Mouse (Mus musculus) forebrain, embryonic 12.5 days (tissue): ENCODE results near the gene Tspan5. TPM values are rescaled to one million over a fixed set of nuclear protein-coding genes. Genes with fewer than 3 reads are reported as not detected.

Experiments used
- ATAC-seq: fragments of 200-750 bp; cut with Nextera tagmentation; 2 replicates; pipeline ENCODE4 v1.8.0; 2017; ENCODE audit warnings: moderate TSS enrichment; ENCODE audit not compliant: low FRiP score
- H3K27ac ChIP-seq: fragments of 300-500 bp; sonication (generic); 2 replicates; pipeline ENCODE4 v1.5.1; 2016; ENCODE audit warnings: mild to moderate bottlenecking
- H3K27me3 ChIP-seq: fragments of 300-500 bp; sonication (generic); 2 replicates; pipeline ENCODE4 v1.6.1; 2016; ENCODE audit warnings: mild to moderate bottlenecking
- H3K36me3 ChIP-seq: fragments of 300-500 bp; sonication (generic); replicated peaks from 2 replicates; pipeline ENCODE4 v1.6.1; 2016; ENCODE audit warnings: mild to moderate bottlenecking
- H3K4me1 ChIP-seq: fragments of 300-500 bp; sonication (generic); 2 replicates; pipeline ENCODE4 v1.6.1; 2016
- H3K4me2 ChIP-seq: fragments of 300-500 bp; sonication (generic); 2 replicates; pipeline ENCODE4 v1.6.1; 2016; ENCODE audit warnings: mild to moderate bottlenecking, moderate library complexity
- H3K4me3 ChIP-seq: fragments of 300-500 bp; sonication (generic); replicated peaks from 2 replicates; pipeline ENCODE4 v1.5.1; 2016; ENCODE audit warnings: mild to moderate bottlenecking
- H3K9ac ChIP-seq: fragments of 300-500 bp; sonication (generic); 2 replicates; pipeline ENCODE4 v1.6.1; 2016; ENCODE audit warnings: mild to moderate bottlenecking
- H3K9me3 ChIP-seq: fragments of 300-500 bp; sonication (generic); 2 replicates; pipeline ENCODE4 v1.6.1; 2016
- whole genome bisulfite sequencing: fragments of 180-500 bp; shearing (Covaris S2); methylation state at CpG from one replicate; pipeline ENCODE4 v1.1.7; 2016; 5-methylcytosine and 5-hydroxymethylcytosine counted together
- polyA plus RNA-seq: library from polyadenylated mRNA; unstranded; fragments of >200 nt; fragmentation: Nextera tagmentation; extraction: Ambion mirVana; gene quantifications from 2 replicates; pipeline ENCODE4 v1.2.1, GENCODE M21; 2016

Tspan5 gene
- polyA plus RNA-seq, 1 experiment from 2014 or later: 62.4 TPM

DNA sequence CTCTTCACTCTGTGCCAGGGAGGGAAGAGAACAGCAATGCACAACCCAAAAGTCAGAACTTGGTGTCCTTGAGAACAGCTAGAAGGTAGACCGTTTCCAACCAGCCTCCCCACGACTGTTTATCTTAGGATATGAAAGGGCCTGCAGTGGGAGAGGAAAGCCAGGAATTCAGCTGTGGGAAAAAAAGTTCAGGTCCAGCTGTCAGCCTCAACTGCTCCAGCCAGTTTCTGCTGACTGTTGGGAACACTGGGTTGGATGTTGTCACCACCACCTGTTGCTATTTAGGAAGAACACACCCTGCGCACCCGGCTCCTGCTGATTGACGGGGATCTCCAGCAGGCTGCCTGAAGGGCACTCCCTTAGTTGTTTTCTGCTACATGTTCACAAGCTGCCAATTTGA, 19.8 kb upstream of the Tspan5 start:
- H3K4me3 ChIP-seq: no peak overlapping the region
- no peak overlapping the region for H3K4me2 ChIP-seq
- H3K9me3 ChIP-seq: no peaks in the 10 kb centered on the region
- WGBS: 90% methylated on average over 5 of the region's 5 CpGs
- H3K27ac ChIP-seq: no peak overlapping the region
- H3K4me1 ChIP-seq: no peaks in the 10 kb centered on the region
- H3K9ac ChIP-seq: no peak overlapping the region
- no peaks in the 10 kb centered on the region for H3K36me3 ChIP-seq
- no peaks in the 10 kb centered on the region for H3K27me3 ChIP-seq
- ATAC-seq: no peak

DNA sequence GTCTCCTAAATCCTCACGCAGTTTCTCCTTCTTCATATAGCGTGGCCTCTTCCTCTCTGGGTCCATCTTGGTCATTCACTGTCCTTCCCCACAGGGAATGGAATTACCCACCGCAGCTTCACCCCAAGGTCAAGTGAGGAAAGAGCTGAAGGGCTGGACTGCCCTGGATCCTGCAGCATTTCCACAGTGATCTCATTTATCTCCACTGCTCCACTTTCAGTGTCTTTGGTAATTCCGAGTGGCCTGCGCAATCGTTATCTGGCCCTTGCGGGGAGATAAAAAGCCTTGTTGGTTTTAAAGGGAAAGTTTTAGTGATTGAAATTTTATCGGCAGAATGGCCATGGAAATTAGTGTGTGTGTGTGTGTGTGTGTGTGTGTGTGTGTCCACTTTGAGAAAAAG, 14.4 kb upstream of the Tspan5 start:
- H3K36me3 ChIP-seq: no peaks in the 10 kb centered on the region
- H3K4me3 ChIP-seq: no peak overlapping the region
- H3K4me2 ChIP-seq: no peak overlapping the region
- H3K27ac ChIP-seq: no peak overlapping the region
- no peaks in the 10 kb centered on the region for H3K27me3 ChIP-seq
- no peak overlapping the region for H3K9ac ChIP-seq
- H3K4me1 ChIP-seq: no peaks in the 10 kb centered on the region
- WGBS: 83% methylated on average over 8 of the region's 8 CpGs
- H3K9me3 ChIP-seq: no peaks in the 10 kb centered on the region
- ATAC-seq: no peak

DNA sequence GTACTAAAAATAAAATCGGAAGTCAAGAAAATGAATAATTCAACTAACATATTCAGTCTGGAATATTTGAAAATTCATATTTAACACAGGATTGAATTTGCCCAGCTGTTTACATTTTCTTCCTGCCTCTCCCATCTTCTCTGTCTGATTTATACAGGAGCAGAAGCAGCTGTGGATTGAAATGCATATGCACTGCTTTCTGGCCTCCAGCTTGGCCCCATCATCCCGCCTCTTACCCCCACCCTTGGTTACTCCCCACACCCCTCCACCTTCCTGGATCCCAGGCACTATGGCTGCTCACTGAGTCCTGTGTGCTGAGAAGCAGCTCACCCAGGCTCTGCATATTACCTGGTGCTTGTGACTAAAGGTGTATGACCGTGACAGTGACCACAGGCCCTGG, 13.2 kb upstream of the Tspan5 start:
- Histone ChIP-seq H3K36me3 (no peaks in the 10 kb centered on the region), H3K4me1 (no peaks in the 10 kb centered on the region), H3K4me3 (no peak overlapping the region), H3K4me2 (no peak overlapping the region), H3K27ac (no peak overlapping the region), H3K9ac (no peak overlapping the region), H3K9me3 (no peaks in the 10 kb centered on the region), H3K27me3 (no peaks in the 10 kb centered on the region)
- WGBS: 84% methylated on average over 3 of the region's 3 CpGs
- no peak for ATAC-seq

DNA sequence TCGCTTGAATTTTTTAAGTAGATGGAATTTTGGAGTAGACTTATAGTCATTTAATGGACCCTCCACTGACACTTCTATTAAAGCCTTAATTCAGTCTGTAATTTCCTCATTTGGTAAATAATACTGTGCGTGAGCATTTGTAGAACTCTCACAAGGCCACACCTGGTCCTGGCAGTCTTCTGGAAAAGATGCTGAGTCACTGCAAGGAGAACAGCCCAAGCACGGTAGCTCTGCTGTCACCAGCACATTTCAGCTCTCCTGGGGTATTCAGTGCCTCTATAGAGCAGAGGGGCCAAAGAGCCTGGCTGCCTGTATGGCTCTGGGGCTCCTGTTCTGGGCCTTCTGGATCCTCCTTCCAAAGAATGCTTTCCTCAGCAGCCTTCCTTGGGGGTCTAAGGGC, 11.2 kb upstream of the Tspan5 start:
- no peaks in the 10 kb centered on the region for H3K4me1 ChIP-seq
- H3K9me3 ChIP-seq: no peaks in the 10 kb centered on the region
- H3K27ac ChIP-seq: no peak overlapping the region
- ATAC-seq: no peak
- no peak overlapping the region for H3K4me2 ChIP-seq
- H3K27me3 ChIP-seq: no peaks in the 10 kb centered on the region
- H3K36me3 ChIP-seq: no peaks in the 10 kb centered on the region
- WGBS: 62% methylated on average over 3 of the region's 3 CpGs
- no peak overlapping the region for H3K4me3 ChIP-seq
- no peak overlapping the region for H3K9ac ChIP-seq

DNA sequence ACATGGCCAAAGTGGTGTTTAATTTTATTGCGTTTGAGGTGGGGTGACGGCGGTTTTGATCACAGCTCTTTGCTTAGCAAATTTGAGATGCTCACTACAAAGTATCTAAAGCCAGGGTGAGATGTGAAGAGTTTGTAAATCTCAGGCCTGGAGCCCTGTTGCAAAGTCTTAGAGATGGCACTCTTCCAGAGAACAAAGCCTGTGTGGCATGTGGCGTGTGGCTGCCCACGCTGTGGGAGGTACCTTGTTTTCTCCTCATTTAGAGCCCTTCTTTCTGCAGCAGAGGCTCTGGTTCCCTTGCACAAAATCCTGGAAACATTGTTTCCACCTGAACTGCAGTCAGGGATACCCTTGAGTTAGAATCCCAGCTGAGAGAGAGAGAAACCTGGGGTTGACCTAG, 6.2 kb upstream of the Tspan5 start:
- Histone ChIP-seq H3K36me3 (no peaks in the 10 kb centered on the region), H3K4me2 (no peak overlapping the region), H3K9ac (no peak overlapping the region), H3K27ac (no peak overlapping the region), H3K4me3 (no peak overlapping the region), H3K4me1 (no peaks in the 10 kb centered on the region), H3K9me3 (no peaks in the 10 kb centered on the region), H3K27me3 (peaks cover 6% of the 10 kb centered on the region)
- ATAC-seq: no peak
- WGBS: 89% methylated on average over 5 of the region's 5 CpGs

DNA sequence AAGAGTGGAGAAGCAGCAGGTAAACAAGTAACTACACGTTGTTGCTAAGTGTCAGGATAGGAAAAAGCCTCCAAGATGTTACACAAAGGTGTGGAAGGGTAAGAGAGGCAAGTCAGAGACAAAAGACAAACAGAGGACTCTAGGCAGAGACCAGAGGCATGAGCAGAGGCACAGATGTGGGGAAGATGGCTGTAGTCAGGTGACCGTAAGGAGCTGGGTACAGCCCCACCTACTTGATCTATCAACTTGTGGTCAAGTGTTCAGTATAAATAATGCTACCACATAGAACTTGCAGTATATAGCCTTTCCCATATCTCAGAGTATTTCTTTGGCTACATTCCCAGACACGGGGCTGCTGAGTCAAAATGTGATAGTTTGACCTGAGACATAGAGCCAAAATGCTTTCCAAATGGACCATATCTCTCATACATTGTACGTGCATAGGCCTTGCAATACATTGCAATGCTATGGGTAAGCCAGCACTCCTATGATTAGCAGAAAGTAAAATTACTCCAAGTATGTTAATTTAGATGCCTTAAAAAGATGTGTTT, 2.8 kb upstream of the Tspan5 start:
- Histone ChIP-seq H3K4me2 (no peak overlapping the region), H3K4me3 (no peak overlapping the region), H3K36me3 (no peaks in the 10 kb centered on the region), H3K9me3 (no peaks in the 10 kb centered on the region), H3K9ac (no peak overlapping the region), H3K4me1 (peaks cover 16% of the 10 kb centered on the region; the same call in 1 of the 2 replicates), H3K27me3 (peaks cover 13% of the 10 kb centered on the region), H3K27ac (no peak overlapping the region)
- ATAC-seq: no peak
- WGBS: 90% methylated on average over 4 of the region's 4 CpGs

DNA sequence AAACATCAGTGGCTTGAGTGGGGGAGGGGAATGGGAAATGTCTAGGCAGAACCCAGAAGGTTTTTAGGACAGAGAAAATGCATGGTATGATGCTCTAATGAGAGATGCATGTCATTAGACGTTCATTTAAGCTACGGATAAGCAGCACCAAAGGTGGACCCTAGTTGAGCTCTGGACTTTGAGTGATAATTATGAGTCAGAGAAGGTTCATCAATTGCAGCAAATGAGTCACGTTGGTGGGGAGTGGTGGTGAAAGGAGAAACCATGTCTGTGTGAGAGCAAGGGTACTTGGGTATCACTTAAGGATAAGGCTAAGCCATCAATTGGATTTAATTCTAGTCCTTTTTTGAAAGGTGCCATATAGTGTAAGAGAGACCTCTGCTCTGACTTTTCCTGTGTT, 1.7 kb upstream of the Tspan5 start:
- Histone ChIP-seq H3K27ac (no peak overlapping the region), H3K9ac (no peak overlapping the region), H3K4me1 (peaks cover 26% of the 10 kb centered on the region; the same call in 1 of the 2 replicates), H3K4me2 (no peak overlapping the region), H3K9me3 (no peaks in the 10 kb centered on the region), H3K27me3 (peaks cover 13% of the 10 kb centered on the region), H3K4me3 (no peak overlapping the region), H3K36me3 (no peaks in the 10 kb centered on the region)
- 87% methylated on average over 3 of the region's 3 CpGs for WGBS
- ATAC-seq: no peak

DNA sequence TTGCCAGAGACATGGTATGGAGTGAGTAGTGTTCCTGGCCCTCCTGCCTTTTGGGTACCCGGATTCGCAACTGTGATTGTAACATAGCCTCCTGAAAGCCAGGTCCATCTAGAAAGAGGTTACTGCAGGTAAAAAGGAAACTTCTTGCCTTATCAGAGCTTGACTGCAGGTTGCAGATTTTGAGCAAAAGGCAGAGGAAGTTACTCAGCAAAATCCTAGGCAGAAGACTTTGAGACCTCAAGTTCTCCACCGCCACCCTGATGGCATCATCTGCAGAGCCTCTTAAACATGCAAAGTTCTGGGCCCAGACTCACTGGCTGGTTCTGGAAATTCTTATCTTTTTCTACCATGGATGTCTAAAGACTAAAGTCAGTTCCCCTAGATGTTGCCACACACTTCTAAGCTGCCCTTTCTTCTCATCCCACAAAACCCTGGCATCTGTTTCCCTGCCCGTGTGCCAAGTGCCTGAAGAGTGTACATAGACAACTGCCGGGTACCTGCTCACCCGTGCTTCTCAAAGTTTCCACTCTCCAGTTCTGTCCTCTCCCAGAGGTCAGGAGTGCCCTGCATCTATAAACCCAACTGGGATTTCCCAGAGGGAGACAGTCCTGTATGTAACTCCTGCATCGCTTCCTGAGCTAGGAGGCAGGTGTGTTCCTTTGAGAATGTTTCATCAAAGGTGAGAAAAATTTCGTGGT, 1.0 kb upstream of the Tspan5 start:
- H3K9ac ChIP-seq: no peak overlapping the region
- no peak for ATAC-seq
- 73% methylated on average over 8 of the region's 8 CpGs for WGBS
- peaks cover 26% of the 10 kb centered on the region for H3K4me1 ChIP-seq
- peaks cover 13% of the 10 kb centered on the region for H3K27me3 ChIP-seq
- no peaks in the 10 kb centered on the region for H3K9me3 ChIP-seq
- peak overlapping the region; percentile 78; the same call in 1 of the 2 replicates for H3K4me3 ChIP-seq
- no peaks in the 10 kb centered on the region for H3K36me3 ChIP-seq
- no peak overlapping the region for H3K27ac ChIP-seq
- H3K4me2 ChIP-seq: peak overlapping the region; percentile 80

DNA sequence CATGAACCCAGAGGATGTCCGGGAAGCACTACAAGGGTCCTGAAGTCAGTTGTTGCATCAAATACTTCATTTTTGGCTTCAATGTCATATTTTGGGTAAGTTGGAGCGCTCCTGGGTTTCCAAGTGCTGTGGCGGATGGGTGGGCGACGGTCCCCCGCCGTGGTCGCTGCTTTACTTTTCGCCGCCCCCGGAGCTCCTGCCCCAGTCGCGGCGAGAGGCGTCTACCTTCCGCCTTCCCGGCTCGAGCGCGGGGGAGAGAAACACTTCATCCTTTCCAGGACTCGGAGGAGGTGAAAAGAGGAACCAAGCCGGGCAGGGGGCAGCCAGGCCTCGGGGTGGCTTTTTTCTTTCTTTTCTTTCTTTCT, 553 bp downstream of the Tspan5 start:
- Histone ChIP-seq H3K27me3 (peaks cover 13% of the 10 kb centered on the region), H3K27ac (peak overlapping the region; percentile 92), H3K36me3 (no peaks in the 10 kb centered on the region), H3K4me3 (peak overlapping the region; percentile 78), H3K4me1 (peaks cover 26% of the 10 kb centered on the region), H3K9me3 (no peaks in the 10 kb centered on the region), H3K4me2 (peak overlapping the region; percentile 80), H3K9ac (peak overlapping the region; percentile 83)
- WGBS: under 1% methylated on average over 23 of the region's 23 CpGs
- ATAC-seq: peak; percentile 37

DNA sequence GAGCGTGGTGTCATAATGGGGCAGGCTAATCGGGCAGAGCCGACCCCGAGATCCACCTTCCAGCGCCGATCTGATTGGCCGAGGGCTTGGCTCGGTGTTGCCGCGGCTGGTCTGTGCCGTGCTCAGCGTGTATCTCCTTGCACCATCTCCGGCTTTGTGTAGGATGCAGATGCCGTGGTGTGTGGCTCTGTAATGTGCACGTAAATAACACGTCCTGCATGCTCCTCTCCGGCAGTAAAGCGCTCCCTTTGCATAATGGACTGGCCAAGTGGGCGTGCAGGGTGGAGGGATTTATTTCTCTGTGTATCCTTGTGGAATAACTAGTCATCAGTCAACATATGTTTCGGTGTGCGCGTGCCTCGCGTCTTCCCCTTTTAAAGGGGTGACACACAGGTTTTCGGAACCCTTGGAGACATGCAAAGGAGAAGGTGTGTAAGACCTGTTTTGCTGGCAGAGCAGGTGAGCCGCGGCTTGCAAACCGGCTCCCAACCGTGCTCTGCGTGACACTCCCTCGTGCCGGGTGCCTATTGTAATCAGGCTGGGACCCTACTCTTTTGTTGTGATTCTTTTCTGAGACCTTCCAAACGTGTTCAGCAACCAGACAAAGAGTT, 1.2 kb downstream of the Tspan5 start:
- peak; percentile 89 for ATAC-seq
- peak overlapping the region; percentile 83 for H3K9ac ChIP-seq
- H3K4me1 ChIP-seq: peaks cover 26% of the 10 kb centered on the region
- peak overlapping the region; percentile 92 for H3K27ac ChIP-seq
- WGBS: under 1% methylated on average over 33 of the region's 33 CpGs
- peak overlapping the region; percentile 78 for H3K4me3 ChIP-seq
- H3K9me3 ChIP-seq: no peaks in the 10 kb centered on the region
- H3K4me2 ChIP-seq: peak overlapping the region; percentile 80
- no peaks in the 10 kb centered on the region for H3K36me3 ChIP-seq
- peaks cover 13% of the 10 kb centered on the region for H3K27me3 ChIP-seq

DNA sequence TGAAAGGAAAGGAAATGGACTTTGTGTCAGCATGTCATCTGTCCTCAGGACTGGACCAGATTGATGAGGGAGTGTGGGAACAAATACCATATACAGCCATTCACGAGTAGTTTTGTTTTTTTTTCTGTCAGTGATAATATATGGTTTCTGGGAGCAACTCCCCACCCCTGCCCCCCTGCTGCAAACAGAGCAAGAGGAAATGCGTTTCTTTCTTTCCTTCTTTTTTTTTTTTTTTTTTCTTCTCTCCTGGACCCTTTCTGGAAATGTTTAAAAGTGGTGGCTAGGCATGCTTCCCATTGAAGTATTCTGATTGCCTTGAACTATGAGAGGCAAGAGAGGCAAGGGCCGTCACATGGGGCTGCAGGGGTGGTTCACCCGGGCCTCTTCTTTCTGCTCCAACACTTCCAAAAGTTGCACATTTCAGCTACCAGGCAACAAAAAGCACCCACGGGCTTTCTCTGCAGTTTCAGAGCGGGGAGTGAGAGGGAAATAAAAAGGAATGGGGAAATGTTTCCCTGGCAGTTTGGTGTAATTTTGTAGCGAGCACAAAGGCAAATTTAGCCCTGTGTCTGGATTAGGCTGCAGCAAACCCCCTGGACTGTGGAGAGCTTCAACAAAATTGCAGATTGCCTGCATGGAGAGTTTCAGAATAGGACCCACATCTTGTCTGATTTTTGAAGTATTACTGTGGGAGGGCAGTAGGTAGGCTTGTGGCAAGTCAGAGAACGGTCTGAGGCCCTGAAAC, 2.2 kb downstream of the Tspan5 start:
- H3K36me3 ChIP-seq: no peaks in the 10 kb centered on the region
- H3K9me3 ChIP-seq: no peaks in the 10 kb centered on the region
- peak overlapping the region; percentile 78 for H3K4me3 ChIP-seq
- no peak for ATAC-seq
- H3K4me1 ChIP-seq: peaks cover 26% of the 10 kb centered on the region
- WGBS: 24% methylated on average over 8 of the region's 8 CpGs
- peak overlapping the region; percentile 83 for H3K9ac ChIP-seq
- H3K27ac ChIP-seq: no peak overlapping the region
- peak overlapping the region; percentile 80 for H3K4me2 ChIP-seq
- H3K27me3 ChIP-seq: peaks cover 13% of the 10 kb centered on the region

DNA sequence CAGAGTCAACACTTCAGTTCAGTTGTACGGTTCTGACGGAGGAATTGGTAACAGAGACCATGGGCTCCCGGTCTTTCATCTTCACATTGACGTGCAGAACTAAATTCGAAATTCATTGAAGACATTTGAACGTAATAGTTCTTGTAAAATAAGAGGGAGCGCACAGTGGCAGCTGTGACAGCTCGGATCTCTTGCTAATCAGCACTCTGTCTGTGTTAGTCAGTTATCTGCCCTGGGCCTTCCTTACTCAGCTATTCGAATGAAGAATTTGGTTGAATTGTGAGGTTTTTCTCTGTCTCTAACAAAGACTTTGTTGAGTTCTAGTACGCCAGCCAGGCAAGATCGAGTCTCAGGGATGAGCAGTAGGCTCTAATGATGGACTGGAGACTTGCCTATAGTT, 3.1 kb downstream of the Tspan5 start:
- Histone ChIP-seq H3K4me3 (no peak overlapping the region), H3K27me3 (peaks cover 13% of the 10 kb centered on the region), H3K36me3 (no peaks in the 10 kb centered on the region), H3K9me3 (no peaks in the 10 kb centered on the region), H3K4me2 (no peak overlapping the region), H3K4me1 (peaks cover 26% of the 10 kb centered on the region), H3K27ac (no peak overlapping the region), H3K9ac (no peak overlapping the region)
- WGBS: 79% methylated on average over 11 of the region's 11 CpGs
- no peak for ATAC-seq
